Mouse (Mus musculus) activated CD4-positive, CD25-positive, alpha-beta regulatory T cell, adult 4 months (primary cell): ENCODE data around the gene Ano5. TPM values are rescaled to one million over a fixed set of nuclear protein-coding genes. Genes with fewer than 3 reads are reported as not detected.

Experiments used
- ATAC-seq: one replicate; pipeline ENCODE4 v1.8.0; 2017
- polyA plus RNA-seq, 2 experiments: library from polyadenylated mRNA; unstranded; fragments of 100-300 nt; shearing (Covaris generic); gene quantifications; one replicate each; pipeline ENCODE4 v1.2.1; 2017

Ano5 gene
- not detected for polyA plus RNA-seq

DNA sequence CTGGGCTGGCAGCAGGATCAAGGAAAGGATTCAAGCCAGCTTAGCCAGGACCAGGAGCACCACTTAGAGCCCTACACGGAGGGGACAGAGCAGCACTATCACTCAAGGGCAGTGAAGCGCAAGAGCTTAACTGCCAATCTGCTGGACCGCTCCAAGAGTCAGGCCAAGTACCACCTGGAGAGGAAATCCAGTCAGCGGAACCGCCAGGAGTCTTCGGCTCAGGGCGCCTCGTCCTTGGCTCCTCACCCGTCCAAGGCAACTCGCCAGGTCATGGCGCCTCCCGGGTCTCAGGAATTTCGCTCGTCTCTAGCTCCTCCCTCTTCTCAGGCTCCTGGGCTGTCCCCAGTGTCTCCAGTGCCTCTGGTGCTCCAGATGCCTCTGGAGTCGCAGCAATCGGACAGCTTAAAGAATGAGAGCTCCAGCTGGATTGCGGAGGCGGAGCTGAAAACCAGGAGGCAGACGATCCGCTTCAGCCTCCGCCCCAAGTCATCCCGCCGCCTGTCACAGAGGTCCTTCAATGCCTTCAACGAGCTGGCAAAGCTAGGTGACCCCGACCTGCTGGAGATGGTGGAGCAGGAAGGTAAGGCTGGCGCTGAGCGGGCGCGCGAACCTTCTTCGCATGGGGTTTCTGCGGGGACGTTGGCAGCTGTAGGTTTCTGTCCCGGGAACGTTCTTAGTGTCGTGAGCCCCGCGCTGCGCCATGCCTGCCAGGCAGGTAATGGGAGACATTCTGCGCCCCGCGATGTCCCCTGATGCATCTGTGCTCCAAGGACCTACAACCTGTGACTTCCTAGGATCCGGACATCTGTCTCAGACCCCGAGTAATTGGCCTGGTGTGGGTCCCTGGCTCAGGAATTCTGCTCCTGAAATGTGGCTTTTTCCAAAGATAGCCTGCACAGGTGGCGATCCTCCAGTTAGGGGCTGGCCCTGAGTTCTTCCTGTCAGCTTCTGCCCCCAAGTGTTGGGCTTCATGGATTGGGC, at the start of gene Ano5:
Gene Ano5 (plus strand): TSS at position 359 of the 981 bp plus-strand sequence.
- no peak for ATAC-seq

DNA sequence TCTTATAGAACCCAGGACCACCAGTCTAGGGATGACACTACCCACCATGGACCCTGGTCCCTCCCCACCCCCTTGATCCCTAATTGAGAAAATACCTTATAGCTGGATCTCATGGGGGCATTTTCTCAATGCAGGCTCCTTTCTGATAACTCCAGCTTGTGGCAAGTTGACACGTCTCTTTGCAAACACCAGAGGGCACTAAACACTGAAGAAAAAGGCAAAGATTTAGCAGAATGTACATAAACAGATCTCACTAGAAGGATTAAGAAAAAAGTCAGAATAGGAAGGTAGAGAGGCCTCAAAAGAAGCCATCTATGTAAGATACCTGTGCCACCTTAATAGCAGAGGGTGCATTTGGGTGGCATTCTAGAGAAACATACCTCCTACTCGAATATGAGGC, 11.4 kb upstream of the Ano5 start:
- no peak for ATAC-seq

DNA sequence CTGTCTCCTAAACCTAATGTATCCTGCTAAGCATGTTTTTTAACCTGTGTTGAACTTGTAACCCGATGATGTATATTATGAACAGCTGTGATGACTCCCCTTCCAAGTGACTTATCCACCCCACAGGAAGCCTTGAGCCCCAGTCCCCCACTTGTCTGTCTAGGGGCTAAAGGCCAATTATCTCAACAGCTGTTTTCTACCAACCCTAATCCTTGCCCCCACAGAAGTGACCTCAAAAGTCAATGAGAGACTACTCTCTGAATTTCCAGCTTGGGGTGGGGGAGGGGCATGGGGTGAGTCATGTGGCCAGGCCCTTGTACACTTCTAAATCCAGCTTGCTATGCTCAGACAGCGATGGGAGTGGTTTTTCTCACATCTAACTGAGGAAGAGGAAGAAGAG, 6.9 kb upstream of the Ano5 start:
- ATAC-seq, result no peak

DNA sequence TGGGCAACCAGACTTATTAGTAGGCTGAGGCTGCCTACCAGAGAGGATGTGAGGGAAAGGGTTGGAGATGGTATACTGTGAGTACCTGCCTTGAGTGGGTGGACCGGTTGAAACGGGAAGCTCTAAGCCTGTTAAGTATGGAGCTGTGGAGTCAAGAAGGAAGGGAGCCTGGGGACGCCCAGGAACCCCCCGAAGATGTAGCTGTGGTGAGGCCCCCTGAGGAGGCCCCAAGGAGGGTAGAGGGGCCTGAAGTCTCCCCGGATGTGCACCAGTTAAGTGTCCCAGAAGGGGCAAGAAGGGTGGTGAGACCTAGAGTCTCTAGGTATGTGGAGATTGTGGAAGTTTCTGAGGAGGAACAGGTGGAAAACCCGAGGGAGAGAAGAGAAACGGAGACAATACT, 682 bp upstream of the Ano5 start:
- no peak for ATAC-seq

DNA sequence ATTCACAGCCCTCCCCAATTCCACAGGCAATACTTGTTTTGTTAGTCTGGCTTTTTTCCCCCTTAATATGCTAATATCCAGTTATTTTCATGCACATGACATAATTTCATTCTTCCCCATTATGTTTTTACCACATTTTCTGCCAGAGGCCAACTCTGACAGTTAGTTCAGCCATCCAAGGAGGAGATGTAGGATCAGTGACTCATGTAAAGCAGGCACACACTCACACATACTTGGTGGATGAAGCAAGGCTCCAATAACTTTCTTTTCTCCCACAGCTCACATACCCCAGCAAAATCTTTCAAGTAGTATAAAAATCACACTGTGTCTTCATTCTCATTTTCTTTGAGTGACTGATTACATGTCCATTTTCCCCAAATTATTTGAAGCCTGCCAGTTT, 28.5 kb downstream of the Ano5 start:
- no peak for ATAC-seq

DNA sequence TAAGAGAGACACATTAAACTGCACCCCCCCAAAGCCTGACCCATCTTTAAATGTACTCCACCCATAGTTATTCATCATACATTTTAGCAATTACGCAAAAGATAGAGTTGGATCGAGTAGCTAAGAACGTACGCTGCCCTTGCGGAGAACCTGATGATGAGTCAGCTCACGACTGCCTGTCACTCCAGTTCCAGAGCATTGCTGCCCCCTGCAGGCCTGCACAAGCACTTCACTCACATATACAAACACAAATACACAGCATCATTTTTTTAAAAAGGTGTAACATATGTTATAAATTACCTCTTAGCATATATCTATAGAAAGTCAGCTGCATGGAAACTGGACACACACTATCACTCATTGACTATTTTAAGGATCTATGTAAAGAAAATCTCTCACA, 29.9 kb downstream of the Ano5 start:
- ATAC-seq, result no peak

DNA sequence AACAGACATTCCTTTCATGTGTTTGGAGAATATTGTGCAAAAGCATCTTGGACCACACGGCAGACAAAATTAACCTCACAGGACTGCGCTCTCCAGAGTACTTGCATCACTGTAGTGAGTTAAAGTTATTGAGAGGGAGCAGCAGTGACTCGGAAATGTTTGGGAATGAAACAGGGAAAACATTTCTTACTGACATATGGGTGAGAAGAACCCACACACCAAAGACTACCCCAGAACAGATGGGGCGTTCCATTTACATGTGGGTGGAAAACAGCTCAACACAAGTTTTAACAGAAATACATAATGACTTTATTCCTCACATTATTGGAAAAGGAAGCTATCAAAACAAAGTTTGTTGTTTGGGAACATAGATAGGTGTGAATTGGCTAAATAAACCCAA, 89.2 kb downstream of the Ano5 start:
- no peak for ATAC-seq

DNA sequence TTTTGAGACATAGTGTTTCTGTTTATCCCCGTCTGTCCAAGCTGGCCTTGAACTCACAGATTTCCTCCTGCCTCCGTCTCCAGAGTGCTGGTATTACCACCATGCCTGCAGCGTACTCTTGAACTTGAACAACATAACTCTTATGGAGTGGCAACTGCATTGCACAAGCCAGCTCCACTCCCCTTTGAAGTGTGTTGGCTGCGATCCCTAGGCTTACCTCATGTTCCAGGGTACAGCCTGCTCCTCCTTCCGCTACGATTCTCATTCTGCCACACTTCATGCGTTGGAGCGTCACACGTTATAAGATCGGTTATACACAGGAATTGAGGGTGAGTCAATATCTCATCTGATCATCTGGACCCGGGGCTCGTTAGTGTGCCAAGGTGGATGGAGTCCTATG, 92.9 kb downstream of the Ano5 start:
- no peak for ATAC-seq

DNA sequence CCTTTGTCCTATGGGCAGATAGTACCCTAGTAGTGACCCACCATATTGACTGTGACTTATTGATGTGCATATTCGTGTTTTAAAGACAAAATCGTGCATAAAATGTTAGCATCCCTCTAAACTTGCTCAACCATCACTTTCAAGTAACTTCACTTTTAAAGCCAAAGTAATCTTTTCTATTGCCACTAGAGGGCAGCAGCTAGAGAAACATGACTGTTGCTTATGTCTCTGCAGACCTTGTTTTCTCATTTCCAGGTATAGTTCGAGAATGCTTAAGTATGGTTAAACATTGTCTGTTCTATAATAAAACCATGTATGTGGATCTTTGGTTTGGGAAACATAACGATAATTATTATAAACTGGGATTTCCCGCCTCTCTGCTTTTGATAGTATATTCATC, 103.6 kb downstream of the Ano5 start:
- ATAC-seq, result no peak

DNA sequence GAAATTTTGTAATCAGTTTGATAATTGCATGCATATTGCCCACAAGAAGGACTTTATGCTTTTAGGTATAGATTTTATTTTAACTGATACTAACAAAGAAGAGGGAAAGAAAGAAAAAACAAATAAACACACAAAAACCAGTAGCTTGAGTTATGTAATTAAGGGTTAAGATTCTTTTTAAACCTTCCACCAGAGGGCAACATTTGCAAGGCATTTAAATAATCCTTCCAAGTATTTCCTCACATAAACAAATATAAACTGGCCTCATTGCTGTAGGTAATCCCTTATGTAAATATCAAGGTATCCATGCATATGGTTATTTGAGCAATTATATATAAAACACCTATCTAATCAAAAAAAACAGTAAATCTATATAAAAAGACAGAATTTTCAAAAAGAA, 107.1 kb downstream of the Ano5 start:
- no peak for ATAC-seq

DNA sequence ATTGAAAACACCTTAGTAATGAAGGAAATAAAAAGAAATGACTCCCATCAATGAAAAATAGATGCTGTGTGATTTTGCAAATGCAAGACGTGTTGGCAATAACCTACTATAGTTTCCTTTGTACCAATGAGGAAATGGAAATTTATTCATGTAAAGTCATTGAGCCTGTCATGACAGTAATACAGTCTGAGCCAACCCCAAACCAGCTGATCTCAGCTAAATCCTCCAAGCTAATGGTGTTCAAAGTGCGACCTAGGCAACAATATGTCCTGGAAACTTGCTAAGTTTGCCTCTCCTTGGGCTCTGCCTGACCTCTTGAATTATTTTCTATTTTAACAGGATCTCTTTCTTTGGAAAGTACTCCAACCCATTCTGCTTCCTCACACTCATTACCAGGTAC, 107.6 kb downstream of the Ano5 start:
- no peak for ATAC-seq

DNA sequence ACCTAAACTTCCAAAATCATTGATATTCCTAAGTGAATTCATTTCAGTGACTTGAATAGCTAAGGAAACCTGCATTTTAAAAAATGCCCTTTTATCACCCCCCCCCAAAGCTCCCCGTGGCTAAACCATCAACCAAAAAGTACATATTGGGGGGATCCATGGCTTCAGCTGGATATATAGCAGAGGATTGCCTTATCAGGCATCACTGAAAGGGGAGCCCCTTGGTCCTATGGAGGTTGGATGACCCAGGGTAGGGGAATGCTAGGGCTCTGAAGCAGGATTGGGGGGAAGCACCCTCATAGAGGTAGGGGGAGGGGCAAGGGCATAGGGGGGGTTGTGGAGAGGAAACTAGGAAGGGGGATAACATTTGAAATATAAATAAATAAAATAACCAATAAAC, 109.1 kb downstream of the Ano5 start:
- ATAC-seq, result no peak

DNA sequence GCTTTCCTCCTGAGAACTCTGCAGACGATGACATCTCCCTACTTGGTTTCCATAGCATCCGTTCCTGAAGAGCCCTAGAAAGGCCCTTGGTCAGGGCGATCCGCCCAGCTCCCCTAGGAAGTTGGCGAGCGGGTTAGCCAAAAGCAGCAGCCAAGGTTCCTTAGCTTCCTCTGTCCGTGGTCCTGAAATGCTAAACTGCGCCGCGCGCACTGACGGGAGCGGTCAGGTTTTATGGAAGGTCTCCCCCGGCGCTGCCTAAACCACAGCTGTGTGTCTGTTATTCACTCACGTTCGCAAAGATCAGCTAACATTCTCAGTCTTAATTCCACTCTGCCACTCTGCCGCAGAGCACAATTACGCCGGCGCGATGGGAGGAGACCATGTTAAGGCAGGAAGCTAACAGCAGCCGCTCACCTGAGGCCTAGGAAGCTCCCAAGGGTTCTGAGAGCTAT, 110.9 kb downstream of the Ano5 start, which contains the start of gene Slc17a6:
Gene Slc17a6 (plus strand): TSS at position 313 of the 452 bp plus-strand sequence.
- no peak for ATAC-seq

DNA sequence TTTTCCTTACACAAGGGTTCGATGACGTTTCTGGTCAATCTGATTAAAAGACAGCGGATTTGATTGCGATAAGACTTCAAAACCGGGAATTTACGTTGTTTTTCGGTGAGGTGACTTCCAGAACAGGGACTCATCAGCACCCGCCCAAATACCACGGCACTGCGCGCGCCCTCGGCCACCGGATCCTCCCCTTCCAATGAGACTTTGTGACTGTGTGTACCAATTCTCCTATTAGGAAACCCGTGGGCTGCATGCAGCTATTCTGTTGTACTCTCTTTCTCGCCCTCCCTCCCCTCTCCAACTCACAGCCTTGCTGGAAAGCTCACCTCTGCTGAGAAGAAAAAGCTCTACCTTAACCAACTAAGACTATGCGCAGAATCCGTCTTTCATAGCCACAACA, 111.4 kb downstream of the Ano5 start:
- ATAC-seq, result no peak

DNA sequence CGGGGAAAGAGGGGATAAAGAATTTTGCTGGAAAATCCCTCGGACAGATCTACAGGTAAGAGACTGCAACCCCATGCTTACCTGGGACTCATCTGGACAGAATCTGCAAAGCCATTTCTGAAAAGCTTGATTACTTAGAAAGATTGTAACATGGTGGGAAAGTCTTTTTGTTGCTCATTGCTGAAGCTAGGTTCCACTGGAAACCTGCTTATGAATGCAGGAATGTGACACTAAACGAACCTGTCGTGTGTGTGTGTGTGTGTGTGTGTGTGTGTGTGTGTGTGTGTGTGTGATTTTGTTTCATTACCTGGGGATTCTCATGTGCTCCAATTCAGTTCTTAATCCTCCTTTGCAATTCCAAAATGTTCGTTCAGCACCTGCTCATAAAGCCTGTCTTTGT, 111.8 kb downstream of the Ano5 start:
- no peak for ATAC-seq

DNA sequence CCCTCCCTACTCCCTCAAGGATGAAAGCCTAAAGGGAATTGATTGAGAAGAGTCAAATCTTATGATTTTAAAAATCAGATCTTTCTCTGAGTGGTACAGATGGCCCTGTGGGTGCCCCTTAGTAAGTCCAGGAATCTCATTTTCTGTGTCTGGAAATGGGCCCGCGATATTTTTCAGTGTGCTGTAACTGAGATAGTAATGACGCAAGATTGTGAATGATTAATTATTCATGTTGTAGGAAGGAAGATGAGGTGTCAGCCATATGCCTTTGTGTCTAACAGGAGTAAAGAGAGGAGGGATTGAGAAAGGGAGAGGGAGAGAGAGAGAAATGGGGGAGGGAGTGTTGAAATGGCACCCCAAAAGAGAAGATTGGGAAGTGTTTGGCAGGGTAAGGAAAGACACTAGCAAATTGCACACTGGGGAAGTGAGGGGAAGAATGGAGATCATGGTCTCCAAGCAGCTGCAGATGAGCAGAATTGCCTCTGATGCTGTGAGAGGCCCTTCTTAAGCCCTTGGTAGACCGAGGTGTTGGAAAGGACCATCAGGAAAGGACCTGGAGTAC, 113.6 kb downstream of the Ano5 start:
- ATAC-seq, result no peak

DNA sequence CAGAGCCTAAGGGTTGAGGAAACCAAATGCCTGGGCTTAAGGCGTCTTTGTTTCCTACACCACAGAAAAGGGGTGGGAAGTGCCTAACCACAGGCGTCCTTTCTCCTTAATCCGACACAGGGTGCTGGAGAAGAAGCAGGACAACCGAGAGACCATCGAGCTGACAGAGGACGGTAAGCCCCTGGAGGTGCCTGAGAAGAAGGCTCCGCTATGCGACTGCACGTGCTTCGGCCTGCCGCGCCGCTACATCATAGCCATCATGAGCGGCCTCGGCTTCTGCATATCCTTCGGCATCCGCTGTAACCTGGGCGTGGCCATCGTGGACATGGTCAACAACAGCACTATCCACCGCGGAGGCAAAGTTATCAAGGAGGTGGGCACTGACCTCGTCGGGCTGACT, 114.3 kb downstream of the Ano5 start:
- ATAC-seq, result no peak

DNA sequence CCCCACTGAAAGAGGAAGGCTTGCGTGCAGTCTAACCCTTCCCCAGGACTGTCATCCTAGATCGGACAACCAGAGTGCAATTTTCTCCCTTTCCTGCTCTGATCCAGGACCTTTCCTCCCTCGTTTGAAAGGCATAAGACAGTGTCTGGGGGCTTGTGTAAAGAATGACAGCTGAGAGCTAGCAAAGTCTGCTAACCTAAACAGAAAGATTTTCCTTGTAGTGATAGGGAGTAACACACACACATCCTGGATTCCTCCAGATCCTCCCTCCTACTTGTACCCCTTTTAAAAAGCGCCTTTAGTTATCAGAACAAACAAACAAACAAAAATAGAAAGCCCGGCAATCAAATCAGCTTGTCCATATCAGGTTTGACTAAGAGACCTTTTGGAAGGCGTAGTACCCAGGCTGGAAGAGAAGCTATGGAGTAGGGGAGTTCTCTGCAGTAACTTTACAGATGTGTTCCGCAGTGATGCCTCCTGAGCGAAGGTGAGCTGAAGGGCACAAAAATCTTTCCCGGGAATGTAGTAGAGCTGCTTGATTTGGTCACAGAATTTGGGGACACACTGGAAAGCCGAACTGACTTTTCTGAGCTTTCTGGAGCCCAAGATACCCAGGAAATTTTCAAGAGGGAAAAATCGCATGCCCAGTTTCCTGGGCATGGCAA, 114.9 kb downstream of the Ano5 start:
- no peak for ATAC-seq

DNA sequence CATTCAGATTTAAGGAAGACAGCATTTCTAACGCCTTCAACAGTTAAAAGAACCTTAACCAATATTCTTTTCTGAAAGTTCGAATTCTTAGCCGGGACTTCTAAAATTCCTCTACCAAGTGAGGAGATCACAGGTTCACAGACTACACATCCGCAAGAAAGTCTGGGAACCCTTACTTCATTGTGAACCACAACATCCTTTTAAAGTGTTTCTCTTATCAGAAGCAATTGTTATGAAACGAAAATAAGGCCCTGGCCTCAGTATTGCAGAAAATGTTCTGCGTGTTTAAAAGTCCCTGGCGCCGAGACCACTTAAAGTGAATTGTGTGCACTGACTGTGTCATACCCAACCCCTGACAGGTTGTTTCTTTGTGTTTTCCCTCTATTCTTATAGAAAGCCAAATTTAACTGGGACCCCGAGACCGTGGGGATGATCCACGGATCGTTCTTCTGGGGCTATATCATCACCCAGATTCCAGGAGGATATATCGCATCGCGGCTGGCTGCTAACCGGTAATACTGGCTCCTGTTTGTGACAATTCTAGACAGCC, 115.7 kb downstream of the Ano5 start:
- ATAC-seq, result no peak

DNA sequence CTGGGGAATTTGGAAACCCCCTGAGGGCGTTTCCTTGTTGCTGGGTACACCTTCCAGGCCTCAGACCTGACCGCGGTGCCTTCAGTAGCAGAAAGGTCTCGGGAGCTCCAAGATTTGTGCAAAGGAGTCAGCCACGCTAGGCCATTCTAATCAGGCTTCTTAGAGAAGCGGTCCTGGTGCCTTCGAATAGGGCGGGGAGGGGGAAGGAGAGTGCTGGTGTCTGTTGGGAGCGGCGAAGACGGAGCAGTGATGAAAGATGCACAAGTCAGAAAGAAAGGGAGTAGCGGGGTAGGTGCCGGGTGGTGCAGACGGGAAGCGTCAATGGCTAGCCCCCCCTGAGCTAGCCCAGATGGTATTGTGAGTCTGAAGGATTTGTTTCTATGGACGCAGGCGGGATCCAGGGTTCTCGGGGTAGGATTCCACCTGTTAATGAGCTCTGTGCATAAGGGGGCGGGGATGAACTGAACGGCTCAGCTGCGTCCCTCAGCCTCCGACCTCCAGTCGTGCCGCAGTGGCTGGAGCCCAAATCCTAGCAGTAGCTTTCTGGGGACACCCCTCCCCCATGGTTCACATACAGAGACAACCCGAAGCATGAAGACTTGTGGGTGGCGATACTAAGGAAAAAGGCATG, 116.3 kb downstream of the Ano5 start:
- ATAC-seq, result no peak

DNA sequence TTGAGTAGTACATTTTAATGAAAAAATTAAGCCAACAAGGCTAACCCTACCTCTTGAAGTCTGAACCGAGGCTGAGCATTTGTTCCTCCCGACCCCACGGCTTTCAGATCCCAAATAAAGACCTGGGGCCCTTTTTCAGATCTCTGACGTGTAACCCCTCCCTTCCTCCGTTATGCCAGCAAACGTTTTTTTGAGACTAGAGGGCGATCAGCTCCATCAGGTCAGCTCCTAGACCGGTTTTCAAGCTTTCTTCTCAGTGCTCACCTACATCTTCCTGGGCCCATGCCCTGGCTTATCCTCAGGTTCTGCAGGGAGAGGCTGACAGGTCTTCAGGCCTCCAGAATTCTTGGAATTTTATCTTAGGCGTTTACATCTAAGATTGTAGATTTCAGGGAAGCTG, 116.8 kb downstream of the Ano5 start:
- ATAC-seq, result no peak

DNA sequence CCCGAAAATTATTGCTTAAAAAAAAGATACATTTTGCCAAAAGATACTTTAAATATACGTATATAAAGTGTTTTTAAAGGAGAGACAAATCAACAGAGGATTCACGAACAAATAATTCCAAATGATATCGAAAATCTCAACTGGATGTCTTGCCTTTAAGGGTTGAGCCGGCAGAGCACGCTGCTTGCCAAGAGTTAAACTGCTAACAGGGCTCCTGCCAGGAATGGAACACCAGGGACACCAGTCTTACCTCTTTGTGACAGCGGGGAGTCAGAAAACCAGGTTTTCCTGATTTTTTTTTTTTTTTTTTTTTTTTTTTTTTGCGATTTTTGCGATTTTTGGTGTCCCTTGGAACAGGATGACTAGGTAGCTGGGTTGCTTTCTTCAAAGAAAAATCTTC, 117.5 kb downstream of the Ano5 start:
- no peak for ATAC-seq

DNA sequence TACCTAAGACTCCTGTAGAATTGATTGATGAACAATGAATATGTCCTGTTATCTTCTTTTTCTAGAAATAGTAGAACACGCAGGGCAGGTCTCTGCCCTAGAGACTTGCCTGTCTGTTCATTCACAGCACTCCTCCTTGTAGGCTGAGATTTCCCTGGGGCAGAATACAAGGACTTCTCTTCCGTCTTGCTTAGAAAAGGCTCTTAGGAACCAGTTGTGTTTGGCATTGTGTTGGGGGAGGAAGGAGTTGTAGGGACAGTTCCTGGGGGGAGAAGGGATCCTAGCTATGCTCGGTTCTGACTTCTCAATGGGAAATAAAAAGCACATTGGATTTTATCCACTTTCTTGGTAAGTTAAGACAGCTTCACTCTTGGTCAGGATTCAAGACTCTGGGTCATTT, 118.4 kb downstream of the Ano5 start:
- ATAC-seq, result no peak
